Comparison of ENCODE assay signal across 24 mouse cellular contexts in the genomic region with DNA sequence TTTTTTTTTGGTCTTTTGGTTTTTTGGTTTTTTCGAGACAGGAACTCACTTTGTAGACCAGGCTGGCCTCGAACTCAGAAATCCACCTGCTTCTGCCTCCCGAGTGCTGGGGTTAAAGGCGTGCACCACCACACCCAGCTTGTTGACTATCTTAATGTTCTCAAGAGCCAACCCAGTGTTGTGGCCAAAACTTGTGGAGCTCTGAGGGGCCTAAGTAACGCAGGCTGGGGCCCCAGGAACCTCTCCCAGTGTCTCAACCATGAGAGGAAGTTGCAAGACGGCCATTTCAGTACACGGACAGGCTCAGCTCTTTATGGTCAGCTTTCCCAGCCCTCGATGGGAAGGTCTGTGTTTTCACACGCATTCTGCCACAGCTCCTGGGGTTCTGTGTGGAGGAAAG. TPM values are rescaled to one million over a fixed set of nuclear protein-coding genes. Genes with fewer than 3 reads are reported as not detected.
DNase-seq lines count a peak whose midpoint lies in the region; ATAC-seq and TF ChIP-seq lines count a peak whose summit lies in the region.
"Had no signal": no experiment of that assay in that cellular context is flagged by ENCODE, and none has a peak within 500 bp of the region (broad histone marks: within the 10 kb centered on the region; RNA-seq: fewer than 3 reads in every experiment).

No protein-coding gene starts in this region.

- peaks cover 34% of the 10 kb centered on the region for H3K36me3 ChIP-seq in macrophage (ENCODE audit: inconsistent target)
- H3K36me3 ChIP-seq in thymus, adult 2 months (ENCODE audit: control insufficient read depth, insufficient read depth, low read length), result no peaks in the 10 kb centered on the region
- H3K36me3 ChIP-seq: forebrain, embryonic 10.5 days; heart, embryonic 13.5 days; hindbrain, embryonic 13.5 days; limb, embryonic 13.5 days; lung, embryonic 15.5 days; neural tube, embryonic 13.5 days; stomach, embryonic 15.5 days had no signal

- TF ChIP-seq POLR2A in thymus, adult 2 months (IDR thresholded peaks at IDR 0.05; ENCODE audit: control insufficient read depth, extremely low read depth, insufficient read depth, low read length, poor library complexity), result no peak

- peaks cover 83% of the 10 kb centered on the region for H3K79me2 ChIP-seq in macrophage (ENCODE audit: inconsistent target)

- peaks cover 14% of the 10 kb centered on the region for H3K4me1 ChIP-seq in thymus, adult 2 months (replicated peaks; ENCODE audit: control insufficient read depth, insufficient read depth, low read length)
- H3K4me1 ChIP-seq: heart, embryonic 13.5 days; hindbrain, embryonic 13.5 days; limb, embryonic 13.5 days; lung, embryonic 15.5 days; neural tube, embryonic 13.5 days; stomach, embryonic 15.5 days had no signal

- ATAC-seq in granulocyte monocyte progenitor cell, adult 5-6 weeks (replicated peaks; ENCODE audit: poor library complexity, severe bottlenecking), result peak; percentile 47
- ATAC-seq: forebrain, postnatal 0 days; inflammation-experienced regulatory T-cells, adult 6 months; Patski had no signal

- peak overlapping the region; percentile 48 for H3K27ac ChIP-seq in macrophage
- no peak overlapping the region for H3K27ac ChIP-seq in thymus, adult 2 months (ENCODE audit: control insufficient read depth, insufficient read depth, low read length)
- H3K27ac ChIP-seq: forebrain, embryonic 10.5 days; heart, embryonic 13.5 days; hindbrain, embryonic 13.5 days; limb, embryonic 13.5 days; lung, embryonic 15.5 days; neural tube, embryonic 13.5 days; stomach, embryonic 15.5 days had no signal

- no peak for TF ChIP-seq CTCF in thymus, adult 2 months (IDR thresholded peaks at IDR 0.05; ENCODE audit: borderline replicate concordance, control insufficient read depth, extremely low read depth, insufficient read depth, low read length, poor library complexity)

- no peaks in the 10 kb centered on the region for H3K27me3 ChIP-seq in thymus, adult 2 months (ENCODE audit: control insufficient read depth, insufficient read depth, low read length)
- H3K27me3 ChIP-seq: hindbrain, embryonic 13.5 days; lung, embryonic 15.5 days; neural tube, embryonic 13.5 days; Patski; stomach, embryonic 15.5 days had no signal

- 41% methylated on average over 9 of the region's 9 CpGs for WGBS in macrophage (ENCODE audit: missing documents)
- WGBS in thymus, adult 2 months, result 54% methylated on average over 9 of the region's 9 CpGs

- DNase-seq in lung, postnatal 36 days, result peak; percentile 42
- DNase-seq in lung, postnatal 10 days, result no peak
- DNase-seq in layer of hippocampus, postnatal 25 days (ENCODE audit: extremely low spot score in 1 of 2, low spot score in 1 of 2), result no peak
- DNase-seq in thymus, adult 2 months, result no peak
- no peak for DNase-seq in adrenal gland, adult 8-10 months
- DNase-seq: adrenal gland, postnatal 14 days; cerebellum, adult 2 months; forebrain, postnatal 0 days; kidney, adult 2 months; kidney, postnatal 4 days; layer of hippocampus, adult 9-11 months; spleen, adult 18-20 months had no signal

- H3K4me3 ChIP-seq in macrophage (ENCODE audit: inconsistent target), result no peak overlapping the region
- no peak overlapping the region for H3K4me3 ChIP-seq in thymus, adult 2 months (ENCODE audit: control insufficient read depth, insufficient read depth, low read length)
- H3K4me3 ChIP-seq: forebrain, embryonic 10.5 days; heart, embryonic 13.5 days; hindbrain, embryonic 13.5 days; limb, embryonic 13.5 days; lung, embryonic 15.5 days; neural tube, embryonic 13.5 days; stomach, embryonic 15.5 days had no signal

RNA-seq across cellular contexts. Expression of a gene that starts 6.8 kb away (rescaled TPM):
- total RNA-seq in granulocyte monocyte progenitor cell, adult 5-6 weeks (2014; fragmentation: Nextera tagmentation), result 208 and 244 TPM in 2 replicates
- total RNA-seq in granulocyte monocyte progenitor cell, adult 5-6 weeks (2017), result 114 and 139 TPM in 2 replicates
- 100 to 1,000 TPM in 21 of 26 experiments, 10 to 100 TPM in 5; 72.3 to 238 (median 156) TPM for total RNA-seq in macrophage (2018; cell fraction: chromatin; rRNA removed)
- 100 to 1,000 TPM; 241 to 433 (median 325) TPM for total RNA-seq in macrophage (2018; cell fraction: cytosol; rRNA removed)
- 100 to 1,000 TPM; 111 to 275 (median 166) TPM for total RNA-seq in macrophage (2018; cell fraction: nucleus; rRNA removed)
- polyA plus RNA-seq in macrophage (2018), result 298 to 440 TPM (median 373 TPM) in 3 replicates
- total RNA-seq in layer of hippocampus, postnatal 25 days (2021), result 1 to 10 TPM; 3.6 to 3.8 TPM
- polyA plus RNA-seq in thymus, adult 2 months (2012; rRNA removed), result 53.6 and 55.7 TPM in 2 replicates
- 1 to 10 TPM; 6.3 to 9.6 (median 7.9) TPM for total RNA-seq in adrenal gland, adult 8-10 months (2022)

RNA-seq across cellular contexts. Expression of a gene that starts 18.8 kb away (rescaled TPM):
- 10.0 and 35.1 TPM in 2 replicates for total RNA-seq in granulocyte monocyte progenitor cell, adult 5-6 weeks (2014; fragmentation: Nextera tagmentation)
- 4.8 and 9.4 TPM in 2 replicates for total RNA-seq in granulocyte monocyte progenitor cell, adult 5-6 weeks (2017)
- 100 to 1,000 TPM in 15 of 26 experiments, 10 to 100 TPM in 11; 69.4 to 316 (median 143) TPM for total RNA-seq in macrophage (2018; cell fraction: chromatin; rRNA removed)
- total RNA-seq in macrophage (2018; cell fraction: cytosol; rRNA removed), result 10 to 100 TPM; 14.7 to 47.5 (median 21.7) TPM
- 100 to 1,000 TPM in 11 of 26 experiments, 10 to 100 TPM in 15; 53.4 to 149 (median 91.2) TPM for total RNA-seq in macrophage (2018; cell fraction: nucleus; rRNA removed)
- polyA plus RNA-seq in macrophage (2018), result 19.8 to 23.0 TPM (median 21.8 TPM) in 3 replicates
- total RNA-seq in layer of hippocampus, postnatal 25 days (2021), result 10 to 100 TPM; 23.3 to 31.2 TPM
- 45.8 and 59.0 TPM in 2 replicates for polyA plus RNA-seq in thymus, adult 2 months (2012; rRNA removed)
- 10 to 100 TPM; 31.4 to 57.3 (median 43.5) TPM for total RNA-seq in adrenal gland, adult 8-10 months (2022)

RNA-seq across cellular contexts. Expression of a gene that starts 29.0 kb away (rescaled TPM):
- 1.5 TPM in 1 of 2 replicates, not detected in the other for total RNA-seq in granulocyte monocyte progenitor cell, adult 5-6 weeks (2014; fragmentation: Nextera tagmentation)
- 0.62 TPM in 1 of 2 replicates, not detected in the other for total RNA-seq in granulocyte monocyte progenitor cell, adult 5-6 weeks (2017)
- 10 to 100 TPM in 7 of 26 experiments, 1 to 10 TPM in 19; 1.3 to 19.5 (median 6.7) TPM for total RNA-seq in macrophage (2018; cell fraction: chromatin; rRNA removed)
- under 1 TPM; 0.04 to 0.37 (median 0.15) TPM for total RNA-seq in macrophage (2018; cell fraction: cytosol; rRNA removed)
- 10 to 100 TPM in 1 of 26 experiments, 1 to 10 TPM in 23, under 1 TPM in 2; 0.69 to 13.1 (median 3.3) TPM for total RNA-seq in macrophage (2018; cell fraction: nucleus; rRNA removed)
- 0.09 to 0.11 TPM in 2 of 3 replicates, not detected in the other for polyA plus RNA-seq in macrophage (2018)
- under 1 TPM; 0.20 to 0.23 TPM for total RNA-seq in layer of hippocampus, postnatal 25 days (2021)
- polyA plus RNA-seq in thymus, adult 2 months (2012; rRNA removed), result 2.4 and 57.9 TPM in 2 replicates
- under 1 TPM; 0.09 to 0.62 (median 0.26) TPM for total RNA-seq in adrenal gland, adult 8-10 months (2022)
- total RNA-seq: adrenal gland, postnatal 14 days had no signal
- polyA plus RNA-seq: forebrain, embryonic 10.5 days; inflammation-experienced regulatory T-cells, adult 6 months; limb, embryonic 13.5 days; midbrain, embryonic 11.5 days; Patski had no signal

RNA-seq across cellular contexts. Expression of a gene that starts 35.2 kb away (rescaled TPM):
- total RNA-seq in granulocyte monocyte progenitor cell, adult 5-6 weeks (2014; fragmentation: Nextera tagmentation), result 155 and 159 TPM in 2 replicates
- 282 TPM in 2 replicates for total RNA-seq in granulocyte monocyte progenitor cell, adult 5-6 weeks (2017)
- 100 to 1,000 TPM in 7 of 26 experiments, 10 to 100 TPM in 19; 25.0 to 117 (median 78.2) TPM for total RNA-seq in macrophage (2018; cell fraction: chromatin; rRNA removed)
- 100 to 1,000 TPM; 117 to 186 (median 143) TPM for total RNA-seq in macrophage (2018; cell fraction: cytosol; rRNA removed)
- total RNA-seq in macrophage (2018; cell fraction: nucleus; rRNA removed), result 100 to 1,000 TPM in 6 of 26 experiments, 10 to 100 TPM in 20; 39.9 to 113 (median 78.9) TPM
- polyA plus RNA-seq in macrophage (2018), result 149 to 321 TPM (median 192 TPM) in 3 replicates
- 100 to 1,000 TPM; 232 to 234 TPM for total RNA-seq in layer of hippocampus, postnatal 25 days (2021)
- 103 and 114 TPM in 2 replicates for polyA plus RNA-seq in thymus, adult 2 months (2012; rRNA removed)
- total RNA-seq in adrenal gland, adult 8-10 months (2022), result 100 to 1,000 TPM; 172 to 187 (median 179) TPM

RNA-seq across cellular contexts. Expression of a gene that starts 53.6 kb away (rescaled TPM):
- 1.5 and 8.2 TPM in 2 replicates for total RNA-seq in granulocyte monocyte progenitor cell, adult 5-6 weeks (2014; fragmentation: Nextera tagmentation)
- 0.39 TPM in 1 of 2 replicates, not detected in the other for total RNA-seq in granulocyte monocyte progenitor cell, adult 5-6 weeks (2017)
- 1 to 10 TPM in 10 of 26 experiments, under 1 TPM in 1, not detected in 15; 0.55 to 5.4 (median 2.3) TPM for total RNA-seq in macrophage (2018; cell fraction: chromatin; rRNA removed)
- 10 to 100 TPM; 11.2 to 39.7 (median 20.6) TPM for total RNA-seq in macrophage (2018; cell fraction: cytosol; rRNA removed)
- total RNA-seq in macrophage (2018; cell fraction: nucleus; rRNA removed), result 10 to 100 TPM in 2 of 26 experiments, 1 to 10 TPM in 24; 1.0 to 11.2 (median 4.9) TPM
- polyA plus RNA-seq in macrophage (2018), result 6.3 to 39.6 TPM (median 12.2 TPM) in 3 replicates
- under 1 TPM in 1 of 2 experiments, not detected in 1; 0.59 TPM for total RNA-seq in layer of hippocampus, postnatal 25 days (2021)
- polyA plus RNA-seq in thymus, adult 2 months (2012; rRNA removed), result 9.0 and 10.1 TPM in 2 replicates
- total RNA-seq in adrenal gland, adult 8-10 months (2022), result 1 to 10 TPM; 1.6 to 7.5 (median 3.5) TPM

Comparison
In these comparisons a context has a peak if more than half of its experiments do, and no peak if none do; other contexts are left out.
1. RNA of a gene that starts 6.8 kb away (total RNA-seq): 114 to 244 TPM in granulocyte monocyte progenitor cell, adult 5-6 weeks; 6.3 to 9.6 TPM in adrenal gland, adult 8-10 months and 3.6 to 3.8 TPM in layer of hippocampus, postnatal 25 days; every median in the first group is over 10 times any median in the second.